Mouse (Mus musculus) limb, embryonic 13.5 days (tissue): ENCODE data around the gene Tmem174. TPM values are rescaled to one million over a fixed set of nuclear protein-coding genes. Genes with fewer than 3 reads are reported as not detected.

Experiments
- ATAC-seq: fragments of 200-750 bp; cut with Nextera tagmentation; 2 replicates; pipeline ENCODE4 v1.8.0; 2017; ENCODE audit warnings: low read depth, moderate number of reproducible peaks, moderate TSS enrichment; ENCODE audit not compliant: low FRiP score
- H3K27ac ChIP-seq: fragments of 300-500 bp; sonication (generic); 2 replicates; pipeline ENCODE4 v1.5.1; 2015; ENCODE audit warnings: inconsistent platforms, mild to moderate bottlenecking, moderate library complexity
- H3K27me3 ChIP-seq: fragments of 300-500 bp; sonication (generic); 2 replicates; pipeline ENCODE4 v1.6.1; 2015; ENCODE audit warnings: mild to moderate bottlenecking, inconsistent platforms
- H3K36me3 ChIP-seq: fragments of 300-500 bp; sonication (generic); 2 replicates; pipeline ENCODE4 v1.6.1; 2015; ENCODE audit warnings: inconsistent platforms, mild to moderate bottlenecking, moderate library complexity
- H3K4me1 ChIP-seq: fragments of 300-500 bp; sonication (generic); 2 replicates; pipeline ENCODE4 v1.6.1; 2015; ENCODE audit warnings: inconsistent platforms
- H3K4me2 ChIP-seq: fragments of 300-500 bp; sonication (generic); replicated peaks from 2 replicates; pipeline ENCODE4 v1.6.1; 2015; ENCODE audit warnings: inconsistent platforms, mild to moderate bottlenecking, moderate library complexity
- H3K4me3 ChIP-seq: fragments of 300-500 bp; sonication (generic); 2 replicates; pipeline ENCODE4 v1.5.1; 2015; ENCODE audit warnings: moderate library complexity, mild to moderate bottlenecking, inconsistent platforms
- H3K9ac ChIP-seq: fragments of 300-500 bp; sonication (generic); 2 replicates; pipeline ENCODE4 v1.6.1; 2015; ENCODE audit warnings: mild to moderate bottlenecking, inconsistent platforms
- H3K9me3 ChIP-seq: fragments of 300-500 bp; sonication (generic); 2 replicates; pipeline ENCODE4 v1.6.1; 2016; ENCODE audit warnings: inconsistent platforms
- WGBS: fragments of 180-500 bp; shearing (Covaris S2); methylation state at CpG from one replicate; pipeline ENCODE4 v1.1.7; 2015; 5-methylcytosine and 5-hydroxymethylcytosine counted together
- polyA plus RNA-seq: library from polyadenylated mRNA; unstranded; fragments of >200 nt; fragmentation: Nextera tagmentation; extraction: Ambion mirVana; gene quantifications from 2 replicates; pipeline ENCODE4 v1.2.1, GENCODE M21; 2015

The Tmem174 gene
- not detected in 2 replicates for polyA plus RNA-seq

GRCm38 (mm10) chr13:98637145-98637544 is at the start of gene Tmem174:
Tmem174 (minus strand) TSS chr13:98637410.
- H3K4me1 ChIP-seq, result peaks cover 5% of the 10 kb centered on the region
- WGBS, result 87% methylated on average over 12 of the region's 12 CpGs

GRCm38 (mm10) chr13:98684144-98684900 is 47.1 kb upstream of the Tmem174 start:
- 44% methylated on average over 9 of the region's 9 CpGs for WGBS
- Histone ChIP-seq H3K4me3 (no peak overlapping the region), H3K4me1 (peaks cover 22% of the 10 kb centered on the region), H3K36me3 (no peaks in the 10 kb centered on the region), H3K9ac (no peak overlapping the region), H3K4me2 (no peak overlapping the region), H3K27me3 (peaks cover 7% of the 10 kb centered on the region; the same call in 1 of the 2 replicates), H3K9me3 (no peaks in the 10 kb centered on the region; the same call in 1 of the 2 replicates), H3K27ac (no peak overlapping the region)
- ATAC-seq, result 0 out of 2 replicates have a peak, but pooled peaks have one; percentile 30

More at GRCm38 (mm10) chr13:98637145-98637544, at the start of gene Tmem174:
- peaks cover 4% of the 10 kb centered on the region; the same call in 1 of the 2 replicates for H3K9me3 ChIP-seq
- no peak for ATAC-seq
- H3K9ac ChIP-seq, result no peak within 1 kb of the TSS
- H3K36me3 ChIP-seq, result no peaks in the 10 kb centered on the region
- H3K27ac ChIP-seq, result no peak within 1 kb of the TSS
- no peak within 1 kb of the TSS for H3K4me3 ChIP-seq
- H3K4me2 ChIP-seq, result peak within 1 kb of the TSS; percentile 23; the same call in 1 of the 2 replicates
- peaks cover 26% of the 10 kb centered on the region for H3K27me3 ChIP-seq

GRCm38 (mm10) chr13:98683412-98683811 is 46.2 kb upstream of the Tmem174 start:
- Histone ChIP-seq H3K4me2 (no peak overlapping the region), H3K4me3 (no peak overlapping the region), H3K36me3 (no peaks in the 10 kb centered on the region), H3K4me1 (peaks cover 22% of the 10 kb centered on the region), H3K9ac (no peak overlapping the region), H3K27ac (no peak overlapping the region), H3K9me3 (no peaks in the 10 kb centered on the region; the same call in 1 of the 2 replicates), H3K27me3 (peaks cover 7% of the 10 kb centered on the region; the same call in 1 of the 2 replicates)
- 82% methylated on average over 2 of the region's 2 CpGs for WGBS
- no peak for ATAC-seq

GRCm38 (mm10) chr13:98680470-98681060 is 43.4 kb upstream of the Tmem174 start:
- H3K4me3 ChIP-seq, result no peak overlapping the region
- no peak overlapping the region for H3K9ac ChIP-seq
- no peak overlapping the region for H3K27ac ChIP-seq
- peaks cover 17% of the 10 kb centered on the region for H3K4me1 ChIP-seq
- WGBS, result 79% methylated on average over 5 of the region's 5 CpGs
- no peaks in the 10 kb centered on the region for H3K36me3 ChIP-seq
- ATAC-seq, result no peak
- no peaks in the 10 kb centered on the region; the same call in 1 of the 2 replicates for H3K9me3 ChIP-seq
- no peak overlapping the region for H3K4me2 ChIP-seq
- no peaks in the 10 kb centered on the region for H3K27me3 ChIP-seq

GRCm38 (mm10) chr13:98679631-98680041 is 42.4 kb upstream of the Tmem174 start:
- no peak for ATAC-seq
- no peak overlapping the region for H3K9ac ChIP-seq
- peaks cover 17% of the 10 kb centered on the region for H3K4me1 ChIP-seq
- no peaks in the 10 kb centered on the region for H3K27me3 ChIP-seq
- H3K4me2 ChIP-seq, result no peak overlapping the region
- 45% methylated on average over 4 of the region's 4 CpGs for WGBS
- H3K36me3 ChIP-seq, result no peaks in the 10 kb centered on the region
- no peak overlapping the region for H3K4me3 ChIP-seq
- no peak overlapping the region for H3K27ac ChIP-seq
- no peaks in the 10 kb centered on the region; the same call in 1 of the 2 replicates for H3K9me3 ChIP-seq

DNA sequence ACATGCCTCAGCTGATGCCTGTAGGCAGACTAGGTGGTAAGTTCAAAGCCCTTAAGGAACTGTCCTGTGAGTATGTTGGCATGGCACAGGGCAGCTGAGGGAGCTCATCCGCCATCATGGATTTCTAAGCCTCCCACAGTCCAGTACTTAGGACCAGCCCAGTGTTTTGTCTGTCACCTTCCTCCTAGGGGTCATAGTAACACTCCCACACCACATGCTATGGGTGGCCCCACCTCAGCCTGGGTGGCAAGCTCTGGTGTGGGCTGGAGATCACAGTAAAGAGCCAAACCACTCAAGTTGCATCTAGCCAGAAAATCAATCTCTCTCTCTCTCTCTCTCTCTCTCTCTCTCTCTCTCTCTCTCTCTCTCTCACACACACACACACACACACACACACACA is 42.0 kb upstream of the Tmem174 start:
- no peak for ATAC-seq
- Histone ChIP-seq H3K36me3 (no peaks in the 10 kb centered on the region), H3K27me3 (no peaks in the 10 kb centered on the region), H3K4me2 (no peak overlapping the region), H3K4me3 (no peak overlapping the region), H3K9me3 (no peaks in the 10 kb centered on the region; the same call in 1 of the 2 replicates), H3K4me1 (peaks cover 15% of the 10 kb centered on the region), H3K27ac (no peak overlapping the region), H3K9ac (no peak overlapping the region)
- 84% methylated on average over 1 of the region's 1 CpGs for WGBS

DNA sequence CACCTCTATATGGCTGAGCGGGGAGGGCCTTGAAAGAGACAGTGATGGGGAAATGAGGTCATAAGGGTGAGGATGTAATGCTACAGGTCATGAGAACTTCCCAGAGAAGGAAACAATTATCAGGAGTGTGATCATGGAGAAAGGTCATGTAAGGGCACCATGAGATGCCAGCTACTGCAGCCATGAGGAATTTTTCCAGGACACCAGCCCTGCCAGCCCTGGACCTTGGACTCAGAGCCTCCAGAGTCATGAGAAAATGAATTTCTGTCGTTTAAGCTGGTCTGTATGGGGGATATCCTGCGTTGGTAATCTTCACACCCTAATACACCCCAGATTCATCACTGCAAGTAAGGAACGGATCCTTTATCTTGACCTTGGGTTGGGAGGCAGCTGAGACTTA is 36.7 kb upstream of the Tmem174 start:
- H3K4me3 ChIP-seq, result no peak overlapping the region
- H3K9ac ChIP-seq, result no peak overlapping the region
- no peaks in the 10 kb centered on the region for H3K36me3 ChIP-seq
- no peaks in the 10 kb centered on the region for H3K27me3 ChIP-seq
- no peaks in the 10 kb centered on the region for H3K4me1 ChIP-seq
- no peak overlapping the region for H3K4me2 ChIP-seq
- ATAC-seq, result no peak
- no peak overlapping the region for H3K27ac ChIP-seq
- WGBS, result 77% methylated on average over 4 of the region's 4 CpGs
- no peaks in the 10 kb centered on the region for H3K9me3 ChIP-seq

DNA sequence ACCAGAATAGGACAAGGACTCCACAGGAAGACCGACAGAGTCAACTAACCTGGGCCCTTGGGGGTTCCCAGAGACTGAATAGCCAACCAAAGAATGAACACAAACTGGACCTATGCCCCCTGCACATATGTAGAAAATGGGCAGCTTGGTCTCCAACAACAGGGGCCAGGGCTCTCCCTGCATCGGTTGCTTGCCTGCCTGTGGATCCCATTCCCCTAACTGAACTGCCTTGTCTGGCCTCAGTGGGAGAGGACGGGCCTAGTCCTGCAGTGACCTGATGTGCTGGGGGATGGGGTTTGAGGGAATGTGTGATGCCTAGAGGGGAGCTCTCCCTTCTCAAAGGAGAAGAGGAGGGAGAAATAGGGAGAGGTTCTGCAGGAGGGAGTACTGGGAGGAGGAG is 32.1 kb upstream of the Tmem174 start:
- H3K4me1 ChIP-seq, result 0 out of 2 replicates have a peak, but pooled peaks cover 6% of the 10 kb centered on the region
- no peaks in the 10 kb centered on the region for H3K36me3 ChIP-seq
- H3K9me3 ChIP-seq, result no peaks in the 10 kb centered on the region; the same call in 1 of the 2 replicates
- no peak overlapping the region for H3K4me2 ChIP-seq
- no peak overlapping the region for H3K9ac ChIP-seq
- WGBS, result 70% methylated on average over 3 of the region's 3 CpGs
- no peak overlapping the region for H3K4me3 ChIP-seq
- H3K27me3 ChIP-seq, result no peaks in the 10 kb centered on the region
- no peak for ATAC-seq
- no peak overlapping the region for H3K27ac ChIP-seq

- no peak for ATAC-seq
- H3K4me2 ChIP-seq, result no peak overlapping the region
- H3K9me3 ChIP-seq, result peaks cover under 1% of the 10 kb centered on the region; the same call in 1 of the 2 replicates
- no peaks in the 10 kb centered on the region for H3K36me3 ChIP-seq
- no peak overlapping the region for H3K9ac ChIP-seq
- H3K4me1 ChIP-seq, result 0 out of 2 replicates have a peak, but pooled peaks cover 6% of the 10 kb centered on the region
- 67% methylated on average over 3 of the region's 3 CpGs for WGBS
- no peaks in the 10 kb centered on the region for H3K27me3 ChIP-seq
- H3K4me3 ChIP-seq, result no peak overlapping the region
- no peak overlapping the region for H3K27ac ChIP-seq
These were observed 30.1 kb upstream of the Tmem174 start for GRCm38 (mm10) chr13:98667316-98667715.

DNA sequence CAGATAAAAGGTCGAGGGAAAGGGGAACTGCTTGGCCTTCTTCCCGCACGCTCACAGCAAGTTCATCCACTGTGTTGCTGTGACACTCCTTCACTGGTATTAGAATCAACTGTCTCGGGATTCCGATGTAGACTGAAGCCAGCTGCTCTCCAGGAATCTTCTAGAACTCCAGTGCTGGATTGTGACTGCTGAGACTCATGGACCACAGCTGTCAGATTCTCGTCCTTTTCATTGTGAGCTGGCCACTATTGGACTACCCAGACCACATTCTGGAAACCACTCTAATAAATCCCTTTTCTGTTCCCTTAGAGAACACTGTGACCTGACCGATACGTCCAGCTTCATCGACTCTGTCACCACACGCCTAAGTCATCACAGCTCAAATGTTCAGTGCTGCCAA is 28.0 kb upstream of the Tmem174 start:
- no peak overlapping the region for H3K4me3 ChIP-seq
- H3K9ac ChIP-seq, result no peak overlapping the region
- no peak for ATAC-seq
- no peak overlapping the region for H3K4me2 ChIP-seq
- H3K4me1 ChIP-seq, result 0 out of 2 replicates have a peak, but pooled peaks cover 6% of the 10 kb centered on the region
- H3K36me3 ChIP-seq, result no peaks in the 10 kb centered on the region
- H3K27ac ChIP-seq, result no peak overlapping the region
- WGBS, result 84% methylated on average over 10 of the region's 10 CpGs
- no peaks in the 10 kb centered on the region for H3K27me3 ChIP-seq
- H3K9me3 ChIP-seq, result peaks cover 5% of the 10 kb centered on the region; the same call in 1 of the 2 replicates

DNA sequence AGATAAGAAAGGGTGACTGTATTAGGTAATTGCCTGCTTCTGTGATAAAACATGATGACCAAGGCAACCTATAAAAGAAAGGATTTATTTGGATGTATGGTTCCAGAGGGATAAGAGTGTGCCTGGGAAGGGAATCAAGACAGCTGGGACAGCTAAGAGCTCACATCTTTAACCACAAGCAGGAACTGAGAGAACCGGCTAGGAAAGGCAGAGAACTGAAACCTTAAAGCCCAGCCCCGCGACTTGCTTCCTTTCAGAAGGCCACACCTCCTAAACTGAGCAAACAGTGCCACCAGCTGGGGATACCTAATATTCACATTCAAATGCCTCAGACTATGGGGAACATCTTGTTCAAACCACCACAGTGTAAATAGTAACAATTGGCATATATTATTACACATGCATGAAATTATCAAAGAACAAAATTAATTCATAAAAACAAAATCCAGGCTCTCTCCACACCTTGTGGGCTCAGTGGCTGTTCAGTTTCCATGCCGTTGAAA is 25.0 kb upstream of the Tmem174 start:
- H3K9me3 ChIP-seq, result 0 out of 2 replicates have a peak, but pooled peaks cover 5% of the 10 kb centered on the region
- 0 out of 2 replicates have a peak, but pooled peaks cover 2% of the 10 kb centered on the region for H3K4me1 ChIP-seq
- H3K4me3 ChIP-seq, result no peak overlapping the region
- no peak for ATAC-seq
- 86% methylated on average over 4 of the region's 4 CpGs for WGBS
- no peak overlapping the region for H3K4me2 ChIP-seq
- H3K36me3 ChIP-seq, result no peaks in the 10 kb centered on the region
- no peak overlapping the region for H3K9ac ChIP-seq
- no peak overlapping the region for H3K27ac ChIP-seq
- no peaks in the 10 kb centered on the region for H3K27me3 ChIP-seq

DNA sequence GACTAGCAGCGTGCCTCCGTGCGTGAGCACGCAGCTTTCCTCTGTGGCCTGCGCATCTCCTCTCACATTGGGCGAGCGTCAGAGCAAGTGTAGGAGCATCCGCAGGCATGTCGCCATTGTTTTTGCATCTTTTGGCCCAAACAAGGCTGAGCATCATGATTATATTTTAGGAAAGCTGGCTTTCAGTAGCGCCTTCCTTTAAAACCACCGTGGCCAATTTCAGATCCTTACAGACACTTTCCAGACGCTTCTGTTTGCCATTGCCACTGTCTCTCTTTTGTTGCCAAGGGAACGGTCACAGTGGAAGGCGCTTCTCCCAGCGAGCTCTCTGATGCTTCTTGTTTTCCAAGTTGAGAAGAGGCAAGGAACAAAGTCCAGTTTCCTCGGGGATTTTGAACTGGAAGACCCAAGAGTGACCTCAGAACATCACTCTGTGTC is 18.8 kb upstream of the Tmem174 start:
- H3K4me3 ChIP-seq, result no peak overlapping the region
- no peaks in the 10 kb centered on the region for H3K36me3 ChIP-seq
- no peak overlapping the region for H3K4me2 ChIP-seq
- H3K9me3 ChIP-seq, result no peaks in the 10 kb centered on the region
- H3K9ac ChIP-seq, result no peak overlapping the region
- WGBS, result 86% methylated on average over 16 of the region's 16 CpGs
- H3K4me1 ChIP-seq, result peaks cover 22% of the 10 kb centered on the region
- H3K27ac ChIP-seq, result no peak overlapping the region
- ATAC-seq, result no peak
- H3K27me3 ChIP-seq, result no peaks in the 10 kb centered on the region
